Mouse (Mus musculus) small intestine, adult 2 months (tissue): ENCODE data around the gene Ndufs2. TPM values are rescaled to one million over a fixed set of nuclear protein-coding genes. Genes with fewer than 3 reads are reported as not detected.
A peak's percentile ranks its signal among the peaks of the same experiment; 100 is the strongest.

Experiments used
- H3K27ac ChIP-seq: fragments of 200-500 bp; 2 replicates; pipeline ENCODE4 v1.5.1; 2012; ENCODE audit warnings: low read depth, low read length, control low read depth, inconsistent platforms; ENCODE audit not compliant: insufficient read depth
- H3K27me3 ChIP-seq: fragments of 200-500 bp; 2 replicates; pipeline ENCODE4 v1.6.1; 2012; ENCODE audit warnings: mild to moderate bottlenecking, moderate library complexity, low read length, inconsistent platforms; ENCODE audit not compliant: control insufficient read depth, insufficient read depth
- H3K36me3 ChIP-seq: fragments of 200-500 bp; 2 replicates; pipeline ENCODE4 v1.6.1; 2012; ENCODE audit warnings: mild to moderate bottlenecking, low read length, control low read depth, inconsistent platforms; ENCODE audit not compliant: control insufficient read depth, insufficient read depth
- H3K4me1 ChIP-seq: fragments of 200-500 bp; 2 replicates; pipeline ENCODE4 v1.6.1; 2012; ENCODE audit warnings: low read length, inconsistent platforms, mixed read lengths; ENCODE audit not compliant: control insufficient read depth, insufficient read depth, insufficient read length
- H3K4me3 ChIP-seq: fragments of 200-500 bp; 2 replicates; pipeline ENCODE4 v1.5.1; 2012; ENCODE audit warnings: low read depth, mild to moderate bottlenecking, control low read depth, inconsistent platforms, low read length, moderate library complexity
- CTCF ChIP-seq: fragments of 200-500 bp; IDR thresholded peaks from 2 replicates; pipeline ENCODE4 v1.5.1; 2012; ENCODE audit warnings: low read depth, mild to moderate bottlenecking, control low read depth, inconsistent platforms, low read length, moderate library complexity, mixed read lengths; ENCODE audit not compliant: insufficient replicate concordance, insufficient read length; ENCODE audit errors: extremely low read depth
- POLR2A ChIP-seq: fragments of 200-500 bp; IDR thresholded peaks from 2 replicates; pipeline ENCODE4 v1.6.1; 2012; ENCODE audit warnings: low read depth, mild to moderate bottlenecking, control low read depth, inconsistent platforms, low read length, moderate library complexity
- WGBS: fragments of 180-500 bp; shearing (Covaris S2); methylation state at CpG from one replicate; pipeline ENCODE4 v1.1.7; 2018; 5-methylcytosine and 5-hydroxymethylcytosine counted together
- polyA plus RNA-seq: library from polyadenylated mRNA; depleted of rRNA; stranded (reverse); fragments of >200 nt; gene quantifications from 2 replicates; pipeline ENCODE4 v1.2.3, GENCODE M21; 2012

Gene Ndufs2
- polyA plus RNA-seq, 1 experiment = 116 TPM

DNA sequence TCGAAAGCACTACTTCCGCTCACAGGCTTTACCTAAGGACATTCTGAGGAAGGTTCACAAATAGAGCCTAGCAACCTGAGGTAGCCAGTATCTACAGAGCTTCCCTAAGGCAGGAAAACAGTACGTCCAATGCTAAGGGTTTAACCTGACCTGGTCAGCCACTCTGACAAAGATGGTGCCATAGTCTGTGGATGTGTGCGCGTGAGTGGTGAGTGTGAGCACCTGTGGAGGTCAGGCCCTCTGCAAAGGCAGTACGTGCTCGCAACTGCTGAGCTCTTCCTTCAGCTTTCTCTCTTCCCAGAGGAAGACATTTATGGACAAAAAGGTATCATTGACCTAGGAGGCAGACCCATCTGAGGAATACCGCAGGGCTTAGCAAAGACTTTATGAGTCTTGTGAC, 27.2 kb upstream of the Ndufs2 start:
- Histone ChIP-seq H3K27ac (no peak overlapping the region), H3K27me3 (no peaks in the 10 kb centered on the region), H3K36me3 (peaks cover 46% of the 10 kb centered on the region), H3K4me3 (no peak overlapping the region), H3K4me1 (peaks cover 3% of the 10 kb centered on the region; the same call in 1 of the 2 replicates)
- WGBS = 96% methylated on average over 8 of the region's 8 CpGs
- TF ChIP-seq POLR2A (no peak), CTCF (no peak)

DNA sequence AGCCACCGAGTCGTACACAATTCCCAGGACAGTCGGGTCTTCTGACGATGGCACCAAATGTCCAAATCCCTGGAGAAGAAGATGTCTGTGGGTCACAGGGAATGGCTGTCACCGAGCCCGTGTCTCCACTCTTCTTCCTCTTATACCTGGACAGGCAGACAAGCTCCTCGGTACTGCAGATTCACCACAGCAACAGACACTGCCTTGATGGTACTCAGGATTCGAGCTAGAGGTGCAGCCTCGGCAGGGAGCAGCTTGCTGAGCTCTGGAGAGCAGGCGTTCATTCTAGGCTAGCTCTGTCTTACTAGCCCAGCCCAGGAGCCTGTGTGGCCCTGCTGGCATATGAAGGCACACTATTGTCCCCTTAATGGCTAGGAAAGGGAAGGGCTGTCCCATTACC, 26.5 kb upstream of the Ndufs2 start:
- WGBS = 83% methylated on average over 10 of the region's 10 CpGs
- Histone ChIP-seq H3K4me3 (no peak overlapping the region), H3K36me3 (peaks cover 50% of the 10 kb centered on the region), H3K27me3 (no peaks in the 10 kb centered on the region), H3K27ac (no peak overlapping the region), H3K4me1 (peaks cover 3% of the 10 kb centered on the region; the same call in 1 of the 2 replicates)
- TF ChIP-seq CTCF = no peak
- no peak for TF ChIP-seq POLR2A

DNA sequence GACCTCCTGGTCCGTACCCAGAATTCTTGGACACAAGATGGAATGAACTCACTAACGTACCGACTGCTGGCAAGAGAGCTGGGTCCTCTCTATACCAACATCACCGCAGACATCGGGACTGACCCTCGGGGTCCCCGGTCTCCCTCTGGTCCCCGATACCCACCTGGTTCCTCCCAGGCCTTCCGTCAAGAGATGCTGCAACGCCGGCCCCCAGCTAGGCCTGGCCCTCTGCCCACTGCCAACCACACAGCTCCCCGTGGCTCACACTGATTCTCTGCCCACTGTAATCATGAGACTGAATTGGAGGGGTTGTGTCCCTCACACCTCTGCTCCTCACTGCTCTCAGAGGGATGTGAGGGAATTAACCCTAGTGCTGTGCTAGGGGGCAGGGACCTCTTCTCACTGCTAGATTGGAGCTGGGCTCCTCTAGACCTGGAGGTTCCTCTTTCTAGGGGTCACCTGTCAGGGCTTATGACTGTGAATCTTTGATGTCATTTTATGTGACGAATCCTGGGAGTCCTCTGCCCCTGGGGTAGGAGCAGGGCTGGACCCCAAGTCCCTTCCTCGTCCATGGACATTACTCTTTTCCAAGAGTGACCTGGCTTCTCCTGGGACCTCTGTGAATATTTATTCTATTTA, 25.0 kb upstream of the Ndufs2 start:
- Histone ChIP-seq H3K4me1 (peaks cover 9% of the 10 kb centered on the region), H3K27me3 (no peaks in the 10 kb centered on the region), H3K4me3 (no peak overlapping the region), H3K27ac (no peak overlapping the region), H3K36me3 (peaks cover 54% of the 10 kb centered on the region)
- WGBS = 91% methylated on average over 14 of the region's 14 CpGs
- no peak for TF ChIP-seq POLR2A

DNA sequence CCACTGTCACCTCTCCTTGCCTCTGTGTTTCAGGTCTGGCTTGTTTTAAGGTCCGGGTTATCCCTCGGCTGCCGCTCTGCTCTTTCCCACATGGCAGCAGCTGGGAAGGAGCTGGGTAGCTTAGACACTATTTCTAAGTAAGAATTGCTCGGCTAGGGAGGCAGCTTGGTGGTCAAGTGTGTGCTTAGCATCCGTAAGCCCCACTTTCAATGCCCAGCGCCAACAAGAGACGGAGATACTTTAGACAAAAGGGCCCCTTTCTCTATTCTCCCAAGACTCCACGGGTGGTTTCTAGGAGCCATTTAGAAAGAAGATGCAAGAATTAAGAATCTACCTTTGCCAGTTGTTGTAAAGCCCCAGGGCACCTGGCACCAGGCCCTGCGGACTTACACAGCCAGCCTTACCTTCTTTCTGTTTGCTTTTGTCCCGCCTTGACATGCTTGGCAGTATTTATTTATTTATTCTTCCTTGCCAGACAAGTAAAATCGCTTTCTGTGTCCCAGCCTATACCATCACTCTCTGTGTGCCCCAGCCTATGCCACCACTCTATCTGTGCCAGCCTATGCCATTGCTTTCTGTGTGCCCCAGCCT, 24.1 kb upstream of the Ndufs2 start:
- H3K4me3 ChIP-seq = no peak overlapping the region
- H3K27ac ChIP-seq = no peak overlapping the region
- peaks cover 54% of the 10 kb centered on the region for H3K36me3 ChIP-seq
- H3K27me3 ChIP-seq = no peaks in the 10 kb centered on the region
- 70% methylated on average over 11 of the region's 11 CpGs for WGBS
- peaks cover 7% of the 10 kb centered on the region for H3K4me1 ChIP-seq
- TF ChIP-seq POLR2A = no peak
- no peak for TF ChIP-seq CTCF

DNA sequence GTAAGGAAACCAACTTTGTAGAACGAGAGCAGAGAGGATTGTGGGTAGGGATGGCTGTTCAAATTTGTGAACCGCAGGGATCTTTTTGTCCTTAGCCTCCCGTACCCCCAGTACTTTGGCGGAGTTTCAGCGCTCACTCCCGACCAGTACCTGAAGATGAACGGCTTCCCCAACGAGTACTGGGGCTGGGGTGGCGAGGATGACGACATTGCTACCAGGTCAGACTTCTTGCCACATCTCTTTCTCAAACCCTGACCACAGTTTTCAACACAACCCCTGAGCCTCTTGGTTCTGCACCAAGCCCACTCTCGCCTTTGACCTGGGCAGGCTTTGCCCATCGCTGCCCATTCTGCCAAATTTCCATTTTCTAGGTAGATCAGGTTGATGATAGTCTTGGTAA, 23.0 kb upstream of the Ndufs2 start:
- no peaks in the 10 kb centered on the region for H3K27me3 ChIP-seq
- peaks cover 54% of the 10 kb centered on the region for H3K36me3 ChIP-seq
- no peak overlapping the region for H3K27ac ChIP-seq
- peaks cover 6% of the 10 kb centered on the region for H3K4me1 ChIP-seq
- H3K4me3 ChIP-seq = no peak overlapping the region
- WGBS = 91% methylated on average over 12 of the region's 12 CpGs
- no peak for TF ChIP-seq CTCF
- TF ChIP-seq POLR2A = no peak

DNA sequence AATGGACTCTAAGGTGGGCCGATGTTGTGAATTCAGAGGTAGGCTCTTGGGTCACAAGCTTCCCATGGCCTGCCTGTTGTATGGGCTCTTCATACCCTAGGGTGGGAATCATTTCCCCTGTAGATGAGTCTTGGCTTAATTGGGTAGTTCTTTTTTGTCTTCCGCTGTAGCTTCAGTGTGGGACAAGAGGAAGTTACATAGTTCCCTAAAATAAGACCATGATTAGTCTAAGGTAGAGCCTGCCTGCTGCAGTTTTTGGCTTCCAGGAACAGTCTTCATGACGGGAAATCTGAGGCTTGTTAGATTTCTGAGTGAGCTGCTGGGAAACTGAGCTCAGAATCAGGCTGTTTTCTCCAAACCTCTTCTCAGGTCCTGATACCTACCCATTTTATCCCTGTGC, 20.9 kb upstream of the Ndufs2 start:
- Histone ChIP-seq H3K4me3 (no peak overlapping the region), H3K4me1 (peaks cover 6% of the 10 kb centered on the region), H3K36me3 (peaks cover 45% of the 10 kb centered on the region), H3K27me3 (no peaks in the 10 kb centered on the region), H3K27ac (no peak overlapping the region)
- WGBS = 83% methylated on average over 3 of the region's 3 CpGs
- no peak for TF ChIP-seq CTCF
- no peak for TF ChIP-seq POLR2A

DNA sequence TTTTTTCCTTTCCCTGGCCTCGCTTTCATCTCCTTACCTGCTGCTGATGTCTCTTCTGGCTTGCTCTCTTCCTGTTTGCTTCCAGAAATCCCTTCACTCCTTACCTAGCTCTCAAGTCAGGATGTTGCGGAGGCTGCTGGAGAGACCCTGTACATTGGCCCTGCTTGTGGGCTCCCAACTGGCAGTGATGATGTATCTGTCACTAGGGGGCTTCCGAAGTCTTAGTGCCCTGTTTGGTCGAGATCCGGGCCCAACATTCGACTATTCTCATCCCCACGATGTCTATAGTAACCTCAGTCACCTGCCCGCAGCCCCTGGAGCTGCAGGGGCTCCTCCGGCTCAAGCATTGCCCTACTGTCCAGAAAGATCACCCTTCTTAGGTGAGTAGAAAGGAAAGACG, 20.4 kb upstream of the Ndufs2 start:
- 62% methylated on average over 10 of the region's 10 CpGs for WGBS
- no peak for TF ChIP-seq CTCF
- no peak for TF ChIP-seq POLR2A
- H3K4me1 ChIP-seq = peaks cover 6% of the 10 kb centered on the region

DNA sequence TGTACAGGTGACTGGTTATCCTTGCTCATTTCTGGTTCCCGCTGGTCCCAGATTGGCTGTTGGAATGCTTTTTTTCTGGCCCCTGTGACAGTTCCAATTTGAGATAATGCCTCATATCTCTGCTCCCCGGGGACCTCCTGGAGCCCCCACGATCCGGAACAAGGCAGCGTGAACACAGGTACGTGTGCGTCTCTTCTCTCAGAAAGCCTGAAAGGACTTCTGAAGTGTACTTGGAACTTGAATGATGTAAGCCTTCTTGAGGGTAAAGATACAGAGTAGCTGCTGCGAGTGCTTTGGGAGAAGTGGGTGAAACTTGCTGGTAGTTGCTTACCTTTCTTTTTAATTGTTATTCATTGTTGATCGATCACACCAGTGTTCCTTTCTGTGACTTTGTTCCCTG, 20.0 kb upstream of the Ndufs2 start:
- whole genome bisulfite sequencing = 17% methylated on average over 9 of the region's 9 CpGs
- H3K27me3 ChIP-seq = no peaks in the 10 kb centered on the region
- peaks cover 36% of the 10 kb centered on the region for H3K36me3 ChIP-seq
- peak overlapping the region; percentile 93 for H3K27ac ChIP-seq
- peak overlapping the region; percentile 83 for H3K4me3 ChIP-seq
- TF ChIP-seq CTCF = no peak
- TF ChIP-seq POLR2A = no peak
- H3K4me1 ChIP-seq = peaks cover 6% of the 10 kb centered on the region

More for the DNA sequence above, 20.4 kb upstream of the Ndufs2 start:
- no peak overlapping the region for H3K27ac ChIP-seq
- H3K36me3 ChIP-seq = peaks cover 40% of the 10 kb centered on the region
- no peaks in the 10 kb centered on the region for H3K27me3 ChIP-seq
- peak overlapping the region; percentile 14 for H3K4me3 ChIP-seq
